Mouse (Mus musculus): Measurements from ENCODE around the gene Ost4. TPM values are rescaled to one million over a fixed set of nuclear protein-coding genes. Genes with fewer than 3 reads are reported as not detected.

Ost4 gene
- polyA plus RNA-seq, 1 experiment, result 174 TPM

- Histone ChIP-seq H3K27ac (ENCODE audit: insufficient read depth, low read length) (no peak overlapping the region), H3K4me1 (ENCODE audit: control insufficient read depth, insufficient read depth, low read length) (peaks cover 4% of the 10 kb centered on the region), H3K4me3 (replicated peaks; ENCODE audit: insufficient read depth, low read depth, low read length) (no peak overlapping the region), H3K27me3 (ENCODE audit: control insufficient read depth, insufficient read depth, low read length) (no peaks in the 10 kb centered on the region)
- no peak for DNase-seq
- 85% methylated on average over 2 of the region's 2 CpGs for WGBS
- TF ChIP-seq CTCF (IDR thresholded peaks at IDR 0.05; ENCODE audit: borderline replicate concordance, insufficient read depth, low read depth, low read length) (no peak), POLR2A (IDR thresholded peaks at IDR 0.05; ENCODE audit: borderline replicate concordance, insufficient read depth, low read length) (no peak)
These were observed 51.5 kb downstream of the Ost4 start for GRCm38 (mm10) chr5:30856124-30856523.

Other genes starting within 250 kb of the Ost4 start
- 2.3 TPM in 2 replicates for gene Cenpa, start 241.0 kb downstream of the Ost4 start, polyA plus RNA-seq (2012; rRNA removed)
- 24.2 and 26.5 TPM in 2 replicates for gene Dpysl5, start 196.2 kb downstream of the Ost4 start, polyA plus RNA-seq (2012; rRNA removed)
- gene Mapre3, start 93.1 kb downstream of the Ost4 start, polyA plus RNA-seq (2012; rRNA removed), result 276 and 288 TPM in 2 replicates
- 64.6 and 67.2 TPM in 2 replicates for gene Tmem214, start 39.8 kb downstream of the Ost4 start, polyA plus RNA-seq (2012; rRNA removed)
- gene Agbl5, start 19.1 kb downstream of the Ost4 start, polyA plus RNA-seq (2012; rRNA removed), result 15.1 TPM in 2 replicates
- 1.7 and 2.6 TPM in 2 replicates for gene Emilin1, start 5.6 kb upstream of the Ost4 start, polyA plus RNA-seq (2012; rRNA removed)
- 34.1 and 34.2 TPM in 2 replicates for gene Khk, start 13.6 kb upstream of the Ost4 start, polyA plus RNA-seq (2012; rRNA removed)
- 16.7 and 18.5 TPM in 2 replicates for gene Cgref1, start 37.8 kb upstream of the Ost4 start, polyA plus RNA-seq (2012; rRNA removed)
- 228 and 241 TPM in 2 replicates for gene Preb, start 52.6 kb upstream of the Ost4 start, polyA plus RNA-seq (2012; rRNA removed)
- 0.28 and 0.29 TPM in 2 replicates for gene Tcf23, start 60.9 kb upstream of the Ost4 start, polyA plus RNA-seq (2012; rRNA removed)
- 170 and 175 TPM in 2 replicates for gene Atraid, start 140.5 kb upstream of the Ost4 start, polyA plus RNA-seq (2012; rRNA removed)
- gene Slc5a6, start 141.1 kb upstream of the Ost4 start, polyA plus RNA-seq (2012; rRNA removed), result 45.1 and 49.6 TPM in 2 replicates
- 21.7 and 23.4 TPM in 2 replicates for gene Cad, start 147.0 kb upstream of the Ost4 start, polyA plus RNA-seq (2012; rRNA removed)
- not detected in 2 replicates for gene Dnajc5g, start 198.5 kb upstream of the Ost4 start, polyA plus RNA-seq (2012; rRNA removed)
- gene Slc30a3, start 200.4 kb upstream of the Ost4 start, polyA plus RNA-seq (2012; rRNA removed), result 19.7 and 23.5 TPM in 2 replicates
- not detected in 2 replicates for gene Trim54, start 208.9 kb upstream of the Ost4 start, polyA plus RNA-seq (2012; rRNA removed)
- gene Ucn, start 231.0 kb upstream of the Ost4 start, polyA plus RNA-seq (2012; rRNA removed), result 1.2 TPM in 1 of 2 replicates, not detected in the other
- 91.1 and 91.7 TPM in 2 replicates for gene Mpv17, start 246.5 kb upstream of the Ost4 start, polyA plus RNA-seq (2012; rRNA removed)